Mouse (Mus musculus) neural tube, embryonic 13.5 days (tissue): ENCODE measurements at regions not wholly inside any gene's neighbourhood (a gene's known extent, or its start where the extent isn't known, plus 50 kb on each side); places are given as distances from the start of the nearest gene placed in this dataset.

Source experiments
- ATAC-seq: fragments of 200-750 bp; cut with Nextera tagmentation; 2 replicates; pipeline ENCODE4 v1.8.0; 2017; ENCODE audit warnings: low read depth, mild to moderate bottlenecking, moderate TSS enrichment, moderate library complexity
- H3K27ac ChIP-seq: fragments of 300-500 bp; sonication (generic); replicated peaks from 2 replicates; pipeline ENCODE4 v1.5.1; 2015; ENCODE audit warnings: moderate library complexity, mild to moderate bottlenecking, inconsistent platforms
- H3K27me3 ChIP-seq: fragments of 300-500 bp; sonication (generic); 2 replicates; pipeline ENCODE4 v1.6.1; 2015; ENCODE audit warnings: mild to moderate bottlenecking, inconsistent platforms
- H3K36me3 ChIP-seq: fragments of 300-500 bp; sonication (generic); 2 replicates; pipeline ENCODE4 v1.6.1; 2015; ENCODE audit warnings: mild to moderate bottlenecking, inconsistent platforms
- H3K4me1 ChIP-seq: fragments of 300-500 bp; sonication (generic); replicated peaks from 2 replicates; pipeline ENCODE4 v1.6.1; 2015; ENCODE audit warnings: inconsistent platforms
- H3K4me2 ChIP-seq: fragments of 300-500 bp; sonication (generic); 2 replicates; pipeline ENCODE4 v1.6.1; 2015; ENCODE audit warnings: inconsistent platforms, mild to moderate bottlenecking, moderate library complexity
- H3K4me3 ChIP-seq: fragments of 300-500 bp; sonication (generic); 2 replicates; pipeline ENCODE4 v1.5.1; 2015; ENCODE audit warnings: mild to moderate bottlenecking, inconsistent platforms
- H3K9ac ChIP-seq: fragments of 300-500 bp; sonication (generic); 2 replicates; pipeline ENCODE4 v1.6.1; 2015; ENCODE audit warnings: moderate library complexity, mild to moderate bottlenecking, inconsistent platforms
- H3K9me3 ChIP-seq: fragments of 300-500 bp; sonication (generic); 2 replicates; pipeline ENCODE4 v1.6.1; 2016; ENCODE audit warnings: inconsistent platforms
- WGBS: fragments of 180-500 bp; shearing (Covaris S2); methylation state at CpG from one replicate; pipeline ENCODE4 v1.1.7; 2015; 5-methylcytosine and 5-hydroxymethylcytosine counted together

GRCm38 (mm10) chr7:36150871-36151560 is 348.2 kb upstream of the Zfp507 start:
- WGBS: 15% methylated on average over 12 of the region's 12 CpGs
- no peak for ATAC-seq
- H3K9me3 ChIP-seq: no peaks in the 10 kb centered on the region
- H3K4me1 ChIP-seq: peaks cover 17% of the 10 kb centered on the region
- no peak overlapping the region for H3K4me2 ChIP-seq
- 0 out of 2 replicates have a peak overlapping the region, but pooled peaks have one; percentile 18 for H3K27ac ChIP-seq
- H3K9ac ChIP-seq: no peak overlapping the region
- no peak overlapping the region for H3K4me3 ChIP-seq
- H3K36me3 ChIP-seq: no peaks in the 10 kb centered on the region
- H3K27me3 ChIP-seq: no peaks in the 10 kb centered on the region

DNA sequence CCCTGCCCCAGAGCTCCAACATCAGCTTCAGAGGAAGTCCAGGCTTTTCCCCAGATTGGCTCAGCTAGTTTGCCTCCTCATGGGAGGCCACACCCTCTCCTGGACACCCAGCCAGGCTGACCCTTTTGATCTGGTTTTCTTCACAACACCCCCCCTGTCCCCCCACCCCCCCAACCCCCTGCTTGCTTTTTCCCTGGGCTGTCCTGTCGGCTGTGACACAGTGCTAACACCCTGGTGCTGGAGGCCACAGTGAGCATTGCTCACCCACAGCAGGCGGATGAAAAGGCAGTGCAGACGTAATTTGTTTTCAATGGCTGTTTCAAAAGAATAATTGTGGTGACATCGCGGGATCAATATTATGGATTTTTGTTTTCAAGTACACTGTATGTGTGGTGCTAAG is 333.8 kb upstream of the Zfp507 start:
- Histone ChIP-seq H3K9me3 (no peaks in the 10 kb centered on the region), H3K27ac (no peak overlapping the region), H3K9ac (no peak overlapping the region), H3K4me2 (no peak overlapping the region), H3K36me3 (no peaks in the 10 kb centered on the region), H3K27me3 (no peaks in the 10 kb centered on the region), H3K4me1 (peaks cover 45% of the 10 kb centered on the region), H3K4me3 (no peak overlapping the region)
- 0 out of 2 replicates have a peak, but pooled peaks have one; percentile 28 for ATAC-seq
- 26% methylated on average over 5 of the region's 5 CpGs for WGBS

GRCm38 (mm10) chr7:36134557-36134956 is 331.8 kb upstream of the Zfp507 start:
- ATAC-seq: no peak
- no peak overlapping the region for H3K9ac ChIP-seq
- no peaks in the 10 kb centered on the region for H3K9me3 ChIP-seq
- H3K4me1 ChIP-seq: peaks cover 45% of the 10 kb centered on the region
- no peaks in the 10 kb centered on the region for H3K36me3 ChIP-seq
- no peaks in the 10 kb centered on the region for H3K27me3 ChIP-seq
- H3K27ac ChIP-seq: peak overlapping the region; percentile 24; the same call in 1 of the 2 replicates
- 48% methylated on average over 4 of the region's 4 CpGs for WGBS
- no peak overlapping the region for H3K4me3 ChIP-seq
- H3K4me2 ChIP-seq: no peak overlapping the region

GRCm38 (mm10) chr7:36133658-36134143 is 330.9 kb upstream of the Zfp507 start:
- Histone ChIP-seq H3K9me3 (no peaks in the 10 kb centered on the region), H3K4me2 (peak overlapping the region; percentile 26; the same call in 1 of the 2 replicates), H3K27me3 (no peaks in the 10 kb centered on the region), H3K27ac (peak overlapping the region; percentile 77), H3K36me3 (no peaks in the 10 kb centered on the region), H3K9ac (peak overlapping the region; percentile 38), H3K4me1 (peaks cover 45% of the 10 kb centered on the region), H3K4me3 (no peak overlapping the region)
- peak; percentile 61; the same call in 1 of the 2 replicates for ATAC-seq
- WGBS: 2% methylated on average over 8 of the region's 8 CpGs

DNA sequence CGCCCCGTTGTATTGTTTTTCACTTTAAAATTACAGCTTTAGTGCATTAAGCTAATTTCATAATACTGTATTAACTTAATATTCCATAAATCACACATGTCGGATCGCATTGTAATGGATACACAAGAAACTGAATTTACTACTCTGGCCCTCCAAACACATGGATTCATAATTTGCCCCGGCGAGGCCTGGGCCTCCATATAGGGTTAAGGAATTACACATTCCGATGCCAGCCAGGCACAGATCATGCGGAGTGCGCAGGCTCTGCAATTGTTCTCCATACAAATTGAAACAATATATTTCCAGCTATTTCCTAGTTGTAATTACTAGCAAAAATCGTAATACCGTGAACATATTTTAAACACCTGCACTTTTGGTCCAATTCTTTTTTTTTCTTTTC is 330.2 kb upstream of the Zfp507 start:
- Histone ChIP-seq H3K9ac (no peak overlapping the region), H3K4me1 (peaks cover 45% of the 10 kb centered on the region), H3K27ac (0 out of 2 replicates have a peak overlapping the region, but pooled peaks have one; percentile 28), H3K4me2 (no peak overlapping the region), H3K27me3 (no peaks in the 10 kb centered on the region), H3K9me3 (no peaks in the 10 kb centered on the region), H3K4me3 (no peak overlapping the region), H3K36me3 (no peaks in the 10 kb centered on the region)
- no peak for ATAC-seq
- 63% methylated on average over 11 of the region's 11 CpGs for WGBS

- Histone ChIP-seq H3K4me2 (no peak overlapping the region), H3K4me3 (no peak overlapping the region), H3K9ac (no peak overlapping the region), H3K27me3 (no peaks in the 10 kb centered on the region), H3K27ac (no peak overlapping the region; the same call in 1 of the 2 replicates), H3K36me3 (no peaks in the 10 kb centered on the region), H3K9me3 (no peaks in the 10 kb centered on the region), H3K4me1 (peaks cover 45% of the 10 kb centered on the region)
- ATAC-seq: no peak
- WGBS: 42% methylated on average over 1 of the region's 1 CpGs
Observed at GRCm38 (mm10) chr7:36132569-36132968, 329.8 kb upstream of the Zfp507 start.

DNA sequence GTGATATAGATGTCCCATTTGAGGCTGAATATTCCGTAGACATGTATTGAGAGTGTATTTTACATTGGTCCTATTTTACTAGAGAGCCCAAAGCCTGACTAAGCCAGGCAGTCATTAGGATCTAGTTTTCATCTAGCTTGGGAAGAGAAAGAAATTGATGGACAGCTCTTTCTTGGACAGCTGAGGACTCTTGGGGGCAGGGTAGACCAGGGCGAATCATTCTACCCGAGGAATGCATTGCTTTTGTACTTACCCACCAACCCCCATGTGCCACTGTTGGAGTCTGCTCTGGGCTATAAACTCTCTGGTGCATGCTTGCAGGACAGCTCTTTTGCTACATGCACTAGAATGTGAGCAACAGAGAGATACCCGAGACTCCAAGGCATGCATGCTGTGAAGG is 294.3 kb upstream of the Zfp507 start:
- Histone ChIP-seq H3K4me3 (no peak overlapping the region), H3K36me3 (no peaks in the 10 kb centered on the region), H3K9me3 (no peaks in the 10 kb centered on the region), H3K4me1 (peaks cover 8% of the 10 kb centered on the region), H3K9ac (no peak overlapping the region), H3K27me3 (no peaks in the 10 kb centered on the region), H3K4me2 (no peak overlapping the region), H3K27ac (no peak overlapping the region)
- 70% methylated on average over 4 of the region's 4 CpGs for WGBS
- ATAC-seq: no peak

- Histone ChIP-seq H3K9ac (no peak overlapping the region), H3K4me3 (no peak overlapping the region), H3K4me1 (0 out of 2 replicates have a peak, but pooled peaks cover 3% of the 10 kb centered on the region), H3K4me2 (no peak overlapping the region), H3K36me3 (no peaks in the 10 kb centered on the region), H3K9me3 (no peaks in the 10 kb centered on the region), H3K27ac (no peak overlapping the region), H3K27me3 (no peaks in the 10 kb centered on the region)
- 60% methylated on average over 20 of the region's 20 CpGs for WGBS
- ATAC-seq: no peak; the same call in 1 of the 2 replicates
Observed at GRCm38 (mm10) chr7:36095258-36096130, 292.7 kb upstream of the Zfp507 start.

DNA sequence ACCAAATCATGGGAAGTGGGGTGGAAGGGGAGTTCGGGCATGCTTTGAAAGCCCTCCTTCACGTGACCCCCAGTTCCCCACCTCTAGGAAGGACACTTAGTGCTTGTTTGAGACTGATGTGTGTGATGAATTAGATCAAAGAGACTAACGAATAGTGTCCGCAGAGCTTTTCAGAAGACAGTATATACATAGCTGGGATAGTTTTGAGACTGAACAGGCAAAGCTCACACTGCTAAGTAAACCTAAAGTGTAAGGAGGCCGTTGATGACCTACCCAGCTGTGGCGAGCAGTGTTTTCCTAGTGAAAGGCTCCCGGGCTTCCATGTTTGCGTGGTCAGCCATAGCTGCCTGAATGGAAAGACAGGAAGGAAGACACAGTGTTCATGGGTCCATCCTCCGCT is 288.3 kb upstream of the Zfp507 start:
- Histone ChIP-seq H3K27ac (no peak overlapping the region), H3K9ac (no peak overlapping the region), H3K27me3 (no peaks in the 10 kb centered on the region), H3K4me3 (no peak overlapping the region), H3K36me3 (no peaks in the 10 kb centered on the region), H3K4me1 (0 out of 2 replicates have a peak, but pooled peaks cover 7% of the 10 kb centered on the region), H3K4me2 (no peak overlapping the region), H3K9me3 (no peaks in the 10 kb centered on the region)
- no peak for ATAC-seq
- 83% methylated on average over 9 of the region's 9 CpGs for WGBS

DNA sequence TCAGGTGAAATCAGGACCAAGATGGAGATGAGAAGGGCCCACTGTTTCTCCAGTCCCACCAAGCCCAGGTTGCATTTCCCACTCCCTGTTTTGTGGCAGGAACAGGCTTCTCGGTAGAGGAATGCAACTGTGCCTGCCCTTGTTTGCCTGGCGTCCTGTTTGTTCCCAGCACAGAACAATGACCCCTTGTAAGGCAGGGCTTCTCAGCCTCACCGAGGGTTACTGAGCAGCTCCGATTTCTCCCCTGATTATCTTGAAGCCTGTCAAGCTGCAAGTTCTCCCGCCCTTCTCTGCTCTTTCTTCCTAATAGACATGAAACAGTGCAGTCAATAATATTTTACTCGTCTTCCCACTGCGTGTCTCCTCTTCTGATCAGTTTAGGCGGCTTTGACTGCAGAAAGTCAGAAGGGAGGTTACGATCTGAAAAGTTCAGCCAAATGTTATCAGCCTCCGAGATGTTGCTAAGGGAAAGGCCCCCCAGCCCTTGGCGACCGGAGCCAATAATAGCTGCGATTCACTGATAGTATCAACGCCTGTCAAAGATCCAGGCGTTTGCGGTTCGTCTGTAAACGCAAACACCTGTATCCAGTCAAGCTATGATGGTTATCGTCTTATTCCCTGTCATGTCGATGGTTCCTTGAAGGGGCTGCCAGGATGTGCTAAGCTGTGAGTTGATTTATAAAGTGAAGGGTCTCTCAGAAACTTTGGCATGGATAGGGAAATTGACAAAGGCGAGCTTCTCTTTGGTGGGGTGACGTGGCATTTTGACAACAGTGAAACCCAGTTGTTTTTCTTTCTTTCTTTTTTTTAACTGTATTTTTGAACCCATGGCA is 287.7 kb upstream of the Zfp507 start:
- Histone ChIP-seq H3K4me2 (no peak overlapping the region), H3K9me3 (no peaks in the 10 kb centered on the region), H3K36me3 (no peaks in the 10 kb centered on the region), H3K27me3 (no peaks in the 10 kb centered on the region), H3K27ac (no peak overlapping the region), H3K4me1 (0 out of 2 replicates have a peak, but pooled peaks cover 7% of the 10 kb centered on the region), H3K9ac (no peak overlapping the region), H3K4me3 (no peak overlapping the region)
- ATAC-seq: no peak
- 68% methylated on average over 22 of the region's 22 CpGs for WGBS

DNA sequence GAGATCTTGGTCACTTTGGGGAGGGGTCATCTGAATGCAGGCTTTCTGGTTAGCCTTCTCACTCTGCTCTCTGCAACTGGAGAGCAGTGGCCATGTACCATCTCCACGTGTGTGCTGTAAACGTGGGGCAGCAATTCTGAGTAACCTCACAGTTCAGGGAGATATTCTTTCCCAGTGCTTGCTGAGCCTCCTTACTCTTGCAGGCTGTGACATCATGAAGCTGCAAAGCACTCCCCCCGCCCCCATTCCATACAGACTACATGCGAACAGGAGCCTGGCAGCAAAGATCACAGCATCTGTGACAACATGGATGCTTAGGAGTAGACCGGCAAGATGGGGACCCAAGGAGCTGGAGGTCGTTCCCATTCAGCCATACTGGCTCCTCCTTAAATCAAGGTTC is 284.8 kb upstream of the Zfp507 start:
- no peaks in the 10 kb centered on the region for H3K9me3 ChIP-seq
- H3K4me2 ChIP-seq: no peak overlapping the region
- no peak overlapping the region for H3K4me3 ChIP-seq
- ATAC-seq: no peak
- no peak overlapping the region for H3K27ac ChIP-seq
- WGBS: 88% methylated on average over 6 of the region's 6 CpGs
- H3K27me3 ChIP-seq: no peaks in the 10 kb centered on the region
- H3K9ac ChIP-seq: no peak overlapping the region
- 0 out of 2 replicates have a peak, but pooled peaks cover 7% of the 10 kb centered on the region for H3K4me1 ChIP-seq
- no peaks in the 10 kb centered on the region for H3K36me3 ChIP-seq
